Mouse (Mus musculus): ENCODE data around the gene Pacsin3. TPM values are rescaled to one million over a fixed set of nuclear protein-coding genes. Genes with fewer than 3 reads are reported as not detected.

The Pacsin3 gene
- polyA plus RNA-seq, 1 experiment from 2014 or later = 19.2 TPM

DNA sequence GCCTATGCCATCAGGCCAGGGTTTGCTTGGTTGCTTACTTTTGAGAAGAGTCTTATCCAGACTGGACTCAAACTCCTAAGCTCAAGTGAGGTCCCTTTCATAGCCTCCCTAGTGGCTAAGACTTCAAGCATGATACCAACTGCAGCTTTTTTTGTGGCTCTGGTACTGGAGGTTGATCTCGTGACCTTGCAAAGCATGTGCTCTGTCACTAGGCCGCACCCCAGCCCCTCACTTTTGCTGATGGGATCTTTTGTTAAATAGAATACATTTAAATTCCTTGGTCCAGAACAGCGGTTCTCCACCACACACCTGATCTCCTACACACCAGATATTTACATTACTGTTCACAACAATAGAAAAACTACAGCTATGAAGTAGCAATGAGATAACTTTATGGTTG lies 38.5 kb downstream of the Pacsin3 start:
- H3K9ac ChIP-seq (replicated peaks; ENCODE audit: low read depth, low read length) = no peak overlapping the region
- no peak overlapping the region for H3K4me2 ChIP-seq (ENCODE audit: low read length)
- H3K9me3 ChIP-seq (ENCODE audit: control insufficient read depth, low read length) = no peaks in the 10 kb centered on the region
- H3K36me3 ChIP-seq (ENCODE audit: control insufficient read depth, insufficient read depth) = no peaks in the 10 kb centered on the region
- WGBS = 95% methylated on average over 3 of the region's 3 CpGs
- ATAC-seq = no peak
- no peaks in the 10 kb centered on the region for H3K27me3 ChIP-seq (replicated peaks; ENCODE audit: control insufficient read depth, insufficient read depth, low read length)
- H3K27ac ChIP-seq (ENCODE audit: low read length) = no peak overlapping the region
- H3K4me1 ChIP-seq (replicated peaks; ENCODE audit: control insufficient read depth, insufficient read depth, low read length) = peaks cover 8% of the 10 kb centered on the region
- no peak overlapping the region for H3K4me3 ChIP-seq (replicated peaks; ENCODE audit: low read length)

DNA sequence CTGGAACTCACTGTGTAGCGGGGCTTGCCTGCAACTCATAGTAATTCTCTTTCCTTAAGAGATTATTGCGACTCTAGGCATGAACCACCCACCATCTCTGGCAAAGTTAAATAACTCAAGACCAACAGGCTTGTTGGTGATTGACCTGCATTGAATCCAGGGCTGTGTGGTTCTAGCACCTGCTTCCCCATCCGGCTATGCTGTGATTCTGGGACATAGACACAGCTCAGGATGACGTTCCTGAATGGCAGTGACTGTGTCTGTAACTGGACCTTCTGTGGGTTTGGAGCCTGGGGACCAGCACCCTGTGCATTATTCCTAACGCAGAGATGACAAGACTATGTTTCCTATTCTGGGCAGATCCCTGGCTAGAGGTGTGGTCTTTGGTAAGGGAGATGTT lies 40.1 kb downstream of the Pacsin3 start:
- 90% methylated on average over 5 of the region's 5 CpGs for WGBS
- no peak overlapping the region for H3K4me3 ChIP-seq (replicated peaks; ENCODE audit: low read length)
- no peak for ATAC-seq

DNA sequence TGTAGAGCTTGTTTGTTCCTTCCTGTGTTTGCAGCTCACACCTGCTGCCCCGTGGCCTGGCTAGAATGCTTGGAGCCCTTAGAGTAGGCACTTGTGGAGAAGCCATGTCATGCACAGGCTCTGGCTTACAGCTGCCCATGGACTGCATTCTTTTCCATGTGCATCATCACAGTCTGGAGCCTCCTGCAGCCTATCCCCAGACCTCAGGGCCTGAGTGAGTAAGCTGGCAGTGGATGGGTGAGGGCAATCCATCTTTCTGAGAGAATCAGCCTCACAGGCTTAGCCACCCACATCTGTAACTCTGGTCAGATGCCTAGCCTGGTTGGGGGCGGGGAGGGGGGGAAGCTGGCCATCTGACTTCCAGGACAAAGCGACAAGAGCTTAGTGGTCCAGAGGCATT lies 43.4 kb downstream of the Pacsin3 start:
- no peak overlapping the region for H3K4me3 ChIP-seq (replicated peaks; ENCODE audit: low read length)
- ATAC-seq = no peak
- 76% methylated on average over 3 of the region's 3 CpGs for WGBS

More for the DNA sequence above, 40.1 kb downstream of the Pacsin3 start:
- H3K36me3 ChIP-seq (ENCODE audit: control insufficient read depth, insufficient read depth) = no peaks in the 10 kb centered on the region
- no peak overlapping the region for H3K9ac ChIP-seq (replicated peaks; ENCODE audit: low read depth, low read length)
- H3K4me2 ChIP-seq (ENCODE audit: low read length) = no peak overlapping the region
- H3K4me1 ChIP-seq (replicated peaks; ENCODE audit: control insufficient read depth, insufficient read depth, low read length) = peaks cover 7% of the 10 kb centered on the region
- H3K27me3 ChIP-seq (replicated peaks; ENCODE audit: control insufficient read depth, insufficient read depth, low read length) = no peaks in the 10 kb centered on the region
- H3K27ac ChIP-seq (ENCODE audit: low read length) = no peak overlapping the region
- no peaks in the 10 kb centered on the region for H3K9me3 ChIP-seq (ENCODE audit: control insufficient read depth, low read length)

GRCm38 (mm10) chr2:91300784-91301183 lies 45.0 kb downstream of the Pacsin3 start:
- H3K4me3 ChIP-seq (replicated peaks; ENCODE audit: low read length) = no peak overlapping the region
- no peaks in the 10 kb centered on the region for H3K4me1 ChIP-seq (replicated peaks; ENCODE audit: control insufficient read depth, insufficient read depth, low read length)
- no peak overlapping the region for H3K9ac ChIP-seq (replicated peaks; ENCODE audit: low read depth, low read length)
- no peak for ATAC-seq
- H3K27me3 ChIP-seq (replicated peaks; ENCODE audit: control insufficient read depth, insufficient read depth, low read length) = no peaks in the 10 kb centered on the region
- H3K9me3 ChIP-seq (ENCODE audit: control insufficient read depth, low read length) = no peaks in the 10 kb centered on the region
- no peaks in the 10 kb centered on the region for H3K36me3 ChIP-seq (ENCODE audit: control insufficient read depth, insufficient read depth)
- no peak overlapping the region for H3K27ac ChIP-seq (ENCODE audit: low read length)
- WGBS = 92% methylated on average over 2 of the region's 2 CpGs
- no peak overlapping the region for H3K4me2 ChIP-seq (ENCODE audit: low read length)

More for the DNA sequence above, 43.4 kb downstream of the Pacsin3 start:
- Histone ChIP-seq H3K36me3 (ENCODE audit: control insufficient read depth, insufficient read depth) (no peaks in the 10 kb centered on the region), H3K4me1 (replicated peaks; ENCODE audit: control insufficient read depth, insufficient read depth, low read length) (no peaks in the 10 kb centered on the region), H3K27me3 (replicated peaks; ENCODE audit: control insufficient read depth, insufficient read depth, low read length) (no peaks in the 10 kb centered on the region), H3K9me3 (ENCODE audit: control insufficient read depth, low read length) (no peaks in the 10 kb centered on the region), H3K4me2 (ENCODE audit: low read length) (no peak overlapping the region), H3K9ac (replicated peaks; ENCODE audit: low read depth, low read length) (no peak overlapping the region), H3K27ac (ENCODE audit: low read length) (no peak overlapping the region)

- no peaks in the 10 kb centered on the region for H3K9me3 ChIP-seq (ENCODE audit: control insufficient read depth, low read length)
- H3K27ac ChIP-seq (ENCODE audit: low read length) = no peak overlapping the region
- no peaks in the 10 kb centered on the region for H3K36me3 ChIP-seq (ENCODE audit: control insufficient read depth, insufficient read depth)
- 85% methylated on average over 2 of the region's 2 CpGs for WGBS
- no peak overlapping the region for H3K4me2 ChIP-seq (ENCODE audit: low read length)
- no peak overlapping the region for H3K9ac ChIP-seq (replicated peaks; ENCODE audit: low read depth, low read length)
- H3K4me3 ChIP-seq (replicated peaks; ENCODE audit: low read length) = no peak overlapping the region
- ATAC-seq = no peak
- no peaks in the 10 kb centered on the region for H3K4me1 ChIP-seq (replicated peaks; ENCODE audit: control insufficient read depth, insufficient read depth, low read length)
- no peaks in the 10 kb centered on the region for H3K27me3 ChIP-seq (replicated peaks; ENCODE audit: control insufficient read depth, insufficient read depth, low read length)
Measured at GRCm38 (mm10) chr2:91301836-91302235, 46.1 kb downstream of the Pacsin3 start.

DNA sequence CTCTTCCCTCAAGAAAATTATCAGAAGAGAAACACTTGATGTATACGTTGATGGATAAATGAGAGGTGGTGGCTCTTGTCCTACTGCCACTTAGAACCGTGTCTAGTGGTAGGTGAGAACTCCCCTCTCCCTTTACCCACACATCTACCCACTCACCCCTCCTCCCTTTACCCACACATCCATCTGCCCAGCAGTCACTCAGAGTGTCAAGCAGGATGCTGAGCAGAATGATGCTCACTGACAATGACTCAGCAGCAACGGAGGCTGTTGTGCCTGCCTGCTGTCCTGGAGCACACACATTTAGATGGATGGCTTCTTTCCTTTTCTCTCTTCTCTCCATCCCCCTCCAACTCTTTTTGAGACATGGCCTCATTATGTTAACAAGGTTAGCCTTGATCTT lies 47.1 kb downstream of the Pacsin3 start:
- H3K27me3 ChIP-seq (replicated peaks; ENCODE audit: control insufficient read depth, insufficient read depth, low read length) = no peaks in the 10 kb centered on the region

DNA sequence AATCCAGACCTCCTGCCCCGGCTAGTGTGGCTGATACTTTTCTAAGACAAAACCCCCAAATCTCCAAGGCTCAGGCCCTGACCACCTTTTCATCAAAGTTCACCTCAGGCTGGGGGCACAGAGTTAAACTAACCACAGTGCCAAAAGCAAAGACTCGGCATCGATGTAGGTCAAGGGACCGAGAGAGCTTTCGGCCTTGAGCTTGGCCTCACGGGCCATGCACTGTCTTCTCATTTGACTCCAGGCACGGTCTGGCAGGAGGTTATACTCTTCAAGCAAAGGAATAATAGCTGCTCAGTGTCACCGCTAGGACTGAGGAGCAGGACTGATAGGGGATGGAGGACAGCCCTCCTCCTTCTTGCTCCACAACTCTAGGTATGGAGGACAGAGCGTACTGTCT lies 50.2 kb downstream of the Pacsin3 start:
- Histone ChIP-seq H3K9ac (replicated peaks; ENCODE audit: low read depth, low read length) (no peak overlapping the region), H3K27me3 (replicated peaks; ENCODE audit: control insufficient read depth, insufficient read depth, low read length) (no peaks in the 10 kb centered on the region), H3K4me3 (replicated peaks; ENCODE audit: low read length) (no peak overlapping the region), H3K9me3 (ENCODE audit: control insufficient read depth, low read length) (no peaks in the 10 kb centered on the region), H3K27ac (ENCODE audit: low read length) (no peak overlapping the region), H3K4me2 (ENCODE audit: low read length) (no peak overlapping the region), H3K36me3 (ENCODE audit: control insufficient read depth, insufficient read depth) (no peaks in the 10 kb centered on the region), H3K4me1 (replicated peaks; ENCODE audit: control insufficient read depth, insufficient read depth, low read length) (no peaks in the 10 kb centered on the region)
- ATAC-seq = no peak
- WGBS = 94% methylated on average over 9 of the region's 9 CpGs

More for the DNA sequence above, 47.1 kb downstream of the Pacsin3 start:
- H3K4me2 ChIP-seq (ENCODE audit: low read length) = no peak overlapping the region
- no peak overlapping the region for H3K4me3 ChIP-seq (replicated peaks; ENCODE audit: low read length)
- WGBS = 69% methylated on average over 3 of the region's 3 CpGs
- no peaks in the 10 kb centered on the region for H3K36me3 ChIP-seq (ENCODE audit: control insufficient read depth, insufficient read depth)
- H3K4me1 ChIP-seq (replicated peaks; ENCODE audit: control insufficient read depth, insufficient read depth, low read length) = no peaks in the 10 kb centered on the region
- H3K9ac ChIP-seq (replicated peaks; ENCODE audit: low read depth, low read length) = no peak overlapping the region
- no peak overlapping the region for H3K27ac ChIP-seq (ENCODE audit: low read length)
- no peak for ATAC-seq
- H3K9me3 ChIP-seq (ENCODE audit: control insufficient read depth, low read length) = no peaks in the 10 kb centered on the region

GRCm38 (mm10) chr2:91306589-91306988 lies 50.8 kb downstream of the Pacsin3 start:
- no peak for ATAC-seq
- no peak overlapping the region for H3K9ac ChIP-seq (replicated peaks; ENCODE audit: low read depth, low read length)

DNA sequence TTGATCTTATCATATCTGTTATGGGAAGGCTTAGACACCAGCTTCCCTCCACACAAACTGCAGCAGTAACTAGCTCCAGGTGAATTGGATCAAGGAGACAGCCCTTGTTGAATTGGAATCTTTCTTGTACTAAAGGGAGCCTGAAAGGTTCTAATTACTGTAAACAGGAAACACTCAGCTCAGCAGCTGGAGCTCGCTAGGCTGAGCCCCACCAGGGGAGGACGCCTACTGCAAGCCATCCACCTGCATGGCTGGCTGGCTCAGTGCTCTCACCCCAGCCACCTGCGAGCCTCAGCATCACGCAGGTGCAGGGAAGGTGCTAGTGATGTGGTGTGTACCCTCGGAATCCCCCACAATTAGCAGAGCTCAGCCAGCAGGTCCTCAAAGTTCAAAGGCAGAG lies 52.9 kb downstream of the Pacsin3 start:
- H3K4me1 ChIP-seq (replicated peaks; ENCODE audit: control insufficient read depth, insufficient read depth, low read length) = 0 out of 2 replicates have a peak, but pooled peaks cover 3% of the 10 kb centered on the region
- no peaks in the 10 kb centered on the region for H3K27me3 ChIP-seq (replicated peaks; ENCODE audit: control insufficient read depth, insufficient read depth, low read length)
- 54% methylated on average over 5 of the region's 5 CpGs for WGBS

More at GRCm38 (mm10) chr2:91306589-91306988, 50.8 kb downstream of the Pacsin3 start:
- Histone ChIP-seq H3K9me3 (ENCODE audit: control insufficient read depth, low read length) (no peaks in the 10 kb centered on the region), H3K4me1 (replicated peaks; ENCODE audit: control insufficient read depth, insufficient read depth, low read length) (no peaks in the 10 kb centered on the region), H3K27ac (ENCODE audit: low read length) (no peak overlapping the region), H3K27me3 (replicated peaks; ENCODE audit: control insufficient read depth, insufficient read depth, low read length) (no peaks in the 10 kb centered on the region), H3K4me2 (ENCODE audit: low read length) (no peak overlapping the region), H3K36me3 (ENCODE audit: control insufficient read depth, insufficient read depth) (no peaks in the 10 kb centered on the region), H3K4me3 (replicated peaks; ENCODE audit: low read length) (no peak overlapping the region)

GRCm38 (mm10) chr2:91309546-91309945 lies 53.8 kb downstream of the Pacsin3 start:
- no peaks in the 10 kb centered on the region for H3K9me3 ChIP-seq (ENCODE audit: control insufficient read depth, low read length)
- no peak overlapping the region for H3K4me2 ChIP-seq (ENCODE audit: low read length)
- WGBS = 68% methylated on average over 3 of the region's 3 CpGs
- ATAC-seq = no peak
- 0 out of 2 replicates have a peak, but pooled peaks cover 3% of the 10 kb centered on the region for H3K4me1 ChIP-seq (replicated peaks; ENCODE audit: control insufficient read depth, insufficient read depth, low read length)
- no peaks in the 10 kb centered on the region for H3K27me3 ChIP-seq (replicated peaks; ENCODE audit: control insufficient read depth, insufficient read depth, low read length)
- no peak overlapping the region for H3K27ac ChIP-seq (ENCODE audit: low read length)
- H3K9ac ChIP-seq (replicated peaks; ENCODE audit: low read depth, low read length) = no peak overlapping the region
- no peak overlapping the region for H3K4me3 ChIP-seq (replicated peaks; ENCODE audit: low read length)
- H3K36me3 ChIP-seq (ENCODE audit: control insufficient read depth, insufficient read depth) = no peaks in the 10 kb centered on the region

More for the DNA sequence above, 52.9 kb downstream of the Pacsin3 start:
- no peak overlapping the region for H3K9ac ChIP-seq (replicated peaks; ENCODE audit: low read depth, low read length)
- H3K36me3 ChIP-seq (ENCODE audit: control insufficient read depth, insufficient read depth) = no peaks in the 10 kb centered on the region
- no peak overlapping the region for H3K4me3 ChIP-seq (replicated peaks; ENCODE audit: low read length)
- H3K9me3 ChIP-seq (ENCODE audit: control insufficient read depth, low read length) = no peaks in the 10 kb centered on the region
- H3K27ac ChIP-seq (ENCODE audit: low read length) = no peak overlapping the region
- ATAC-seq = no peak
- no peak overlapping the region for H3K4me2 ChIP-seq (ENCODE audit: low read length)
